Mouse (Mus musculus): ENCODE data around the gene Slc18a3.

DNA sequence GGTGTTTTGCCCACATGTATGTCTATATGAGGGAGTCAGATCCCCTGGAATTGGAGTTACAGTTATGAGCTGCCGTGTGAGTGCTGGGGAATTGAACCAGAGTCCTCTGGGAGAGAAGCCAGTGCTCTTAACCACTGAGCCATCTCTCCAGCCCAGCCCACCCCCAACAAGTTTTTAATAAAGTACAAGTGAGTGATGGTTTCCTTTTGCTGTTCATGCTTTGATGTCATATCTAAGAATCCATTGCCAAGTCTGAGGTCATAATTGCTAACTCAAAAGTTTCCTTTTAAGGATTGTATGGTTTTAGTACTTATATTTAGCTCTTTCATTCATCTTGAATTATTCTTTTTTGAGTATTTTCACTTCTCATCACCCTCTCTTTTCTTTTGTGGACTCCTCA, 39.2 kb upstream of the Slc18a3 start:
- TF ChIP-seq POLR2A (IDR thresholded peaks at IDR 0.05; ENCODE audit: borderline replicate concordance, control insufficient read depth, low read depth, low read length) (no peak), CTCF (IDR thresholded peaks at IDR 0.05; ENCODE audit: control insufficient read depth, insufficient read depth, low read length) (no peak)

Measured in bone marrow, adult 2 months (tissue).